Mouse (Mus musculus) erythroblast, embryonic 14.5 days (primary cell): ENCODE measurements around the gene Pbxip1. TPM values are rescaled to one million over a fixed set of nuclear protein-coding genes. Genes with fewer than 3 reads are reported as not detected.
A peak's percentile ranks its signal among the peaks of the same experiment; 100 is the strongest.

ENCODE experiments used
- H3K27me3 ChIP-seq: 2 replicates; pipeline ENCODE4 v1.6.1; 2012; ENCODE audit warnings: inconsistent platforms; ENCODE audit not compliant: control insufficient read depth
- H3K36me3 ChIP-seq: 2 replicates; pipeline ENCODE4 v1.6.1; 2012; ENCODE audit warnings: mild to moderate bottlenecking, inconsistent platforms; ENCODE audit not compliant: control insufficient read depth
- H3K4me1 ChIP-seq: 2 replicates; pipeline ENCODE4 v1.6.1; 2012; ENCODE audit warnings: inconsistent platforms; ENCODE audit not compliant: control insufficient read depth
- H3K4me3 ChIP-seq: replicated peaks from 2 replicates; pipeline ENCODE3; 2012; ENCODE audit warnings: moderate library complexity, mild to moderate bottlenecking, inconsistent platforms
- H3K9me3 ChIP-seq: 2 replicates; pipeline ENCODE4 v1.6.1; 2012; ENCODE audit warnings: low read length, inconsistent platforms, mixed read lengths; ENCODE audit not compliant: control insufficient read depth
- GATA1 ChIP-seq: IDR thresholded peaks from 2 replicates; pipeline ENCODE4 v1.6.1; 2012; ENCODE audit warnings: low read length, inconsistent platforms, mixed read lengths
- TAL1 ChIP-seq: IDR thresholded peaks from 3 replicates; pipeline ENCODE4 v1.6.1; 2012; ENCODE audit warnings: low read length, inconsistent platforms, mixed read lengths
- polyA plus RNA-seq: library from polyadenylated mRNA; stranded (reverse); fragments of >175 nt; gene quantifications from 2 replicates; pipeline ENCODE4 v1.2.3, GENCODE M21; 2012

Gene Pbxip1
- polyA plus RNA-seq, 1 experiment, result 0.13 TPM

GRCm38 (mm10) chr3:89418170-89418860 is 18.2 kb upstream of the Pbxip1 start, which contains the start of the genes Cks1b and Shc1:
TSS of gene Cks1b (minus strand) at chr3:89418383.
TSS of gene Shc1 (plus strand) at chr3:89418443.
- peaks cover 3% of the 10 kb centered on the region for H3K9me3 ChIP-seq
- H3K27me3 ChIP-seq, result no peaks in the 10 kb centered on the region
- H3K36me3 ChIP-seq, result peaks cover 58% of the 10 kb centered on the region
- H3K4me1 ChIP-seq, result peaks cover 59% of the 10 kb centered on the region
- H3K4me3 ChIP-seq, result peak within 1 kb of the TSS; percentile 96
- TF ChIP-seq TAL1 (no peak), GATA1 (no peak)

- Histone ChIP-seq H3K36me3 (peaks cover 58% of the 10 kb centered on the region), H3K9me3 (peaks cover 3% of the 10 kb centered on the region), H3K4me1 (peaks cover 64% of the 10 kb centered on the region)
Observed at GRCm38 (mm10) chr3:89418861-89419250, 17.6 kb upstream of the Pbxip1 start.

GRCm38 (mm10) chr3:89419571-89419970 is 16.9 kb upstream of the Pbxip1 start:
- Histone ChIP-seq H3K36me3 (peaks cover 58% of the 10 kb centered on the region), H3K9me3 (peaks cover 3% of the 10 kb centered on the region)

More at GRCm38 (mm10) chr3:89418861-89419250, 17.6 kb upstream of the Pbxip1 start:
- H3K27me3 ChIP-seq, result no peaks in the 10 kb centered on the region
- H3K4me3 ChIP-seq, result peak overlapping the region; percentile 96
- no peak for TF ChIP-seq GATA1
- no peak for TF ChIP-seq TAL1

GRCm38 (mm10) chr3:89419981-89420380 is 16.5 kb upstream of the Pbxip1 start:
- TF ChIP-seq TAL1 (no peak), GATA1 (no peak)

More at GRCm38 (mm10) chr3:89419571-89419970, 16.9 kb upstream of the Pbxip1 start:
- TF ChIP-seq GATA1, result no peak
- TF ChIP-seq TAL1, result no peak
- no peaks in the 10 kb centered on the region for H3K27me3 ChIP-seq
- peaks cover 71% of the 10 kb centered on the region for H3K4me1 ChIP-seq
- H3K4me3 ChIP-seq, result peak overlapping the region; percentile 96

GRCm38 (mm10) chr3:89420421-89420820 is 16.1 kb upstream of the Pbxip1 start:
- TF ChIP-seq GATA1 (no peak), TAL1 (no peak)
- H3K27me3 ChIP-seq, result no peaks in the 10 kb centered on the region
- H3K4me3 ChIP-seq, result peak overlapping the region; percentile 71
- H3K4me1 ChIP-seq, result peaks cover 80% of the 10 kb centered on the region
- H3K9me3 ChIP-seq, result no peaks in the 10 kb centered on the region
- peaks cover 58% of the 10 kb centered on the region for H3K36me3 ChIP-seq

More at GRCm38 (mm10) chr3:89419981-89420380, 16.5 kb upstream of the Pbxip1 start:
- Histone ChIP-seq H3K9me3 (peaks cover under 1% of the 10 kb centered on the region), H3K4me1 (peaks cover 75% of the 10 kb centered on the region), H3K36me3 (peaks cover 58% of the 10 kb centered on the region), H3K27me3 (no peaks in the 10 kb centered on the region), H3K4me3 (peak overlapping the region; percentile 96)

GRCm38 (mm10) chr3:89421002-89421774 is 15.3 kb upstream of the Pbxip1 start:
- peaks cover 58% of the 10 kb centered on the region for H3K36me3 ChIP-seq
- TF ChIP-seq GATA1 (no peak), TAL1 (no peak)
- H3K9me3 ChIP-seq, result no peaks in the 10 kb centered on the region
- no peaks in the 10 kb centered on the region for H3K27me3 ChIP-seq
- H3K4me3 ChIP-seq, result peak overlapping the region; percentile 71
- H3K4me1 ChIP-seq, result peaks cover 84% of the 10 kb centered on the region

GRCm38 (mm10) chr3:89421810-89422473 is 14.6 kb upstream of the Pbxip1 start:
- TF ChIP-seq TAL1 (no peak), GATA1 (no peak)
- H3K36me3 ChIP-seq, result peaks cover 58% of the 10 kb centered on the region
- H3K4me1 ChIP-seq, result peaks cover 84% of the 10 kb centered on the region
- H3K27me3 ChIP-seq, result no peaks in the 10 kb centered on the region
- peak overlapping the region; percentile 71 for H3K4me3 ChIP-seq
- no peaks in the 10 kb centered on the region for H3K9me3 ChIP-seq

- Histone ChIP-seq H3K27me3 (no peaks in the 10 kb centered on the region), H3K9me3 (no peaks in the 10 kb centered on the region), H3K4me3 (peak overlapping the region; percentile 71), H3K36me3 (peaks cover 66% of the 10 kb centered on the region), H3K4me1 (peaks cover 86% of the 10 kb centered on the region)
- TF ChIP-seq TAL1 (no peak), GATA1 (no peak)
Observed at GRCm38 (mm10) chr3:89422556-89423205, 13.8 kb upstream of the Pbxip1 start.
